Mouse (Mus musculus): ENCODE measurements at regions not wholly inside any gene's neighbourhood (a gene's known extent, or its start where the extent isn't known, plus 50 kb on each side); places are given as distances from the start of the nearest gene placed in this dataset.

DNA sequence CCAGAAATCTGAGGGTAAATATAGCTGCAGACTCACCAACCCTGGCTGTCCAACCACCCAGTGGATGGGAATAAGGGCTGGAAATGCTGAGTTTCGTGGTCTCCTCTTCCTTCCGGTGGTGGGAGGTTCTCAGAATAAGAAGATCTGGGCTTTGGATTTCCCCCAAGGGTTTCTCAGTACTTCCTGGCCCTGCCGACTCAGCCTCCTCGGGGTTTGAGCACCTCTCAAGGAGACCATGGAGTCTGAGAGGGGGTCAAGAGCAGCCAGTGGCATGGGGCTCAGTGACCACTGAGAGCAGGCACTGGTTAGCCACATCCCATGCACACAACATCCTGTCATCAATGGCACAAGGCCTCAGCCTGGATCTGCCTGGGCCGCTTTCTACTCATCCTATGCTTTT lies 216.4 kb downstream of the Cdc5l start:
- TF ChIP-seq CTCF (IDR thresholded peaks at IDR 0.05; ENCODE audit: borderline replicate concordance, extremely low read depth, insufficient read depth, insufficient read length): no peak
- no peak for TF ChIP-seq POLR2A (IDR thresholded peaks at IDR 0.05; ENCODE audit: borderline replicate concordance, extremely low read depth, insufficient read depth, insufficient read length, poor library complexity, severe bottlenecking)
